Comparison of ENCODE assay signal across 14 mouse cellular contexts in genomic region chr14:71231223-71231815, GRCm38 (mm10).
"Had no signal": no experiment of that assay in that cellular context is flagged by ENCODE, and none has a peak within 500 bp of the region (broad histone marks: within the 10 kb centered on the region; RNA-seq: fewer than 3 reads in every experiment).

No protein-coding gene starts in this region.

- H3K9me3 ChIP-seq: limb, embryonic 13.5 days; midbrain, embryonic 10.5 days; neural tube, embryonic 15.5 days had no signal

- H3K4me1 ChIP-seq: limb, embryonic 13.5 days; midbrain, embryonic 10.5 days; neural tube, embryonic 15.5 days had no signal

- H3K9ac ChIP-seq: limb, embryonic 13.5 days; liver, embryonic 14.5 days; neural tube, embryonic 15.5 days had no signal

- H3K4me2 ChIP-seq: limb, embryonic 13.5 days; neural tube, embryonic 15.5 days had no signal

- H3K36me3 ChIP-seq: limb, embryonic 13.5 days; midbrain, embryonic 10.5 days; neural tube, embryonic 15.5 days had no signal

- DNase-seq: kidney, adult 18-20 months; kidney, postnatal 10 days; kidney, postnatal 4 days; left cerebral cortex, postnatal 4 days; lung, postnatal 14 days; midbrain, embryonic 14.5 days; thymus, postnatal 14 days had no signal

- H3K27ac ChIP-seq: layer of hippocampus, adult 2 months; limb, embryonic 13.5 days; liver, embryonic 14.5 days; midbrain, embryonic 10.5 days; neural tube, embryonic 15.5 days; stomach, postnatal 0 days had no signal

- H3K4me3 ChIP-seq: layer of hippocampus, adult 2 months; limb, embryonic 13.5 days; midbrain, embryonic 10.5 days; myocyte; neural tube, embryonic 15.5 days had no signal

- H3K27me3 ChIP-seq: neural tube, embryonic 15.5 days had no signal
